Mouse (Mus musculus): Measurements from ENCODE around the gene Ngdn.

DNA sequence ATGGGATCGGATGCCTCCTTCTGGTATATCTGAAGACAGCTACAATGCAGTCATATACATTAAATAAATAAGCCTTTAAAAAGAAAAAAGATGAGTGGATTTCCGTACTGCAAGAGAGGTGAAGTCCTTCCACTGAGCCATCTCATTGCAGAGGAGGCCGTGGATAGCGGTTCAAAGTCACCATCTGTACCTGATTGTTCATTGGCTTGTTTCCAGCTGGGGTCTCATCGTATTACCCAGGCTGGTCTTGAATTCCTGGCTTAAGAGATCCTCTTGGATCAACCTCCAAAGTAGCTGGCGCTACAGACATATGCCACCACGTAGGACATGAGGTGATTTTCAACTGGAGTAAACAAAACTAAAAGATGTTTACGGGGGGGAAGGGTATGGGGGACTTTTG, 9.3 kb upstream of the Ngdn start:
- TF ChIP-seq CTCF (IDR thresholded peaks at IDR 0.05; ENCODE audit: low read depth) (no peak), EP300 (IDR thresholded peaks at IDR 0.05; ENCODE audit: low read depth) (no peak)
